Mouse (Mus musculus): ENCODE results near the gene Anapc4.

DNA sequence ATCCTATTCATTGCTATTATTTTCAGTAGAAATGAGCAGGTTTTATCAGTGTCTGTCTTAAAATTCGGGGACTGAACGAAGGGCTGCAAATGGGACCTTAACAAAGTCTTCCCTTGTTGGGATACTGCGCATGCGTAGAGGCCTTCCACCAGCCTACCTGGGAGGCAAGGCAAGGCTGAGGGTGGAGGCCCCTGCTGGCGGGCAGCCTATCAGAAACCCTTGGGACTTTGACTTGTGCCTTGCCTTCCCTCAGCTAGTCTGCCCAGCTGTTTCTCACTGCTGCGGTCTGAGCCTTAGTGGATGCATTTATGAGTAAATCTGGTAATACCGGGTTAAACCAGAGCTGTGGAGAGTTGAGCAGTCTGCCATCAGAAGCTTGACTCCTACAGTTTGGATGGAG is 20.5 kb upstream of the Anapc4 start:
- TF ChIP-seq GATA1 (IDR thresholded peaks at IDR 0.05; ENCODE audit: low read length) (no peak), TAL1 (IDR thresholded peaks at IDR 0.05; ENCODE audit: low read length) (no peak)
